Mouse (Mus musculus): ENCODE measurements at regions not wholly inside any gene's neighbourhood (a gene's known extent, or its start where the extent isn't known, plus 50 kb on each side); places are given as distances from the start of the nearest gene placed in this dataset.
"Not testable (repeated sequence)": the region's sequence is repeated elsewhere in the genome, so short reads cannot be mapped to it uniquely, and the experiment has no call there.

DNA sequence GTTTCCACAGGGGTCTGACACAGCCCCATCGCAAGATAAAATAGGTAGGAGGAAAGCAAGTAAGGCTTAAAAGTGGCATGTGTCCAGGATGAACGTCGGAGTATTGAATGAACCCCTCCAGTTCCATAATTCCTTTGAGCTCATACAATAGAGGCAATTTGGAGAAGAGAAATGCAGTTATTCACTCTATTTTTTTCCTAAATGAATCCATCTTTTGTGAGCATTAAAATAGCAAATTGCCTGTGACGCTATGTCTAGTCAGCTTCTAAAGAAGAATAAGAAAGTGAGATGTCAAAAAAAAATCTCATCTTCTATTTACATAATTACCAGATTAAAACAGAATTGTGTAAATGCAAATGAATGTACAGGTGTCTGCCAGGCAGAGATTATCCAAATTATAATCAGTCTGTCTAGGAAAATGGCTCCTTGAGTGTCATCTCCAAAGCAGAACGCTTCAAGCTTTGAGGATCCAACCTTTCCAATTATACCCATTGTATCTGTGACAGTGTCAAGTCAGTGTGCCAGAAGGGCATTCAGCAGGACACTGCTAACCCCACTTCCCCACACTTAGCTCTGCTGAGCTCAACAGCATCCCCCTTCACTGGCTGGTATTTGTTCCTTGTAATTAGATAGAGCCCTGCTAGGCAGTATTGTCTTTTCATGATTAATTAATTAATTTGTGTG lies 567.2 kb upstream of the Sox11 start:
- TF ChIP-seq CTCF (IDR thresholded peaks at IDR 0.05; ENCODE audit: borderline replicate concordance, extremely low read depth, insufficient read depth, insufficient read length) (no peak), POLR2A (IDR thresholded peaks at IDR 0.05; ENCODE audit: borderline replicate concordance, extremely low read depth, insufficient read depth, insufficient read length, poor library complexity, severe bottlenecking) (no peak)
- peak; percentile 57 for DNase-seq (ENCODE audit: low read depth)

DNA sequence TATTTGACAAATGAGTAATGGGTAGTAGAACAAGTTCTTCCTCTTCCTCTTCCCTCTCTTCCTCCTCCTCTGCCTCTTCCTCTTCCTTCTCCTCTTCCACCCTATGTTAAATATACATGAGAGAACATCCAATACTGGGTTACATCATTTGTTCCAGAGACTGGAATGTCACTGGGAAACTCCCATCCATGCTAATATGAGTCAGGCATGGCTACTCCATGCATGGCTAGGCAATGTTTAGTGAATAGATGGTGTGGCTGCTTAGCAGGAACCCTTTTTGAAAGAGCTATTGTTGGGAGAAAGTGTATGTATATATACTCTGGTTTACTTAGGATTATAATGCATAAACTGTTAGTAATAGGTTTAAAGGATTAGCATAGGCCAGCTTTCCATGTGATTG lies 554.3 kb upstream of the Sox11 start:
- not testable (repeated sequence) for DNase-seq (ENCODE audit: low read depth)

DNA sequence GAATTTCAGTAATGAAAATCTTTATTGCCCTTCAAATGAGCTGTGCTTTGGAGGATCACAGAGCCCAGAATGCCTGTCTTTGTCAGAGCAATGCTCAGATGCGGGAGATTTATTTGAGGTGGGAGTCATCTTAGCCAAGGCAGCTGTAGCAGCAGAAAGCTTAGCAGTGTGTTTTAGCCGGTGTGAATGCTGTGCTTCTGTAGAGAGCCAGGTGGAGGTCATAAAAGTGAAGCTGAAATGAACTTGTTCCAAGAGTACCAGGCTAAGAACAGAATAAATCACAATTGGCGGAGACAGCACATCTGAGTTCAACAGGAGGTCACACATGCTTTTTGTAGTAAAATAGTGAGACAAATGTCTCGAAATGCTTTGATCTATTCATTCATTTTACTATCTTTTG lies 539.3 kb upstream of the Sox11 start:
- no peak for TF ChIP-seq POLR2A (IDR thresholded peaks at IDR 0.05; ENCODE audit: borderline replicate concordance, extremely low read depth, insufficient read depth, insufficient read length, poor library complexity, severe bottlenecking)
- no peak for TF ChIP-seq CTCF (IDR thresholded peaks at IDR 0.05; ENCODE audit: borderline replicate concordance, extremely low read depth, insufficient read depth, insufficient read length)
- DNase-seq (ENCODE audit: low read depth) = peak; percentile 27

DNA sequence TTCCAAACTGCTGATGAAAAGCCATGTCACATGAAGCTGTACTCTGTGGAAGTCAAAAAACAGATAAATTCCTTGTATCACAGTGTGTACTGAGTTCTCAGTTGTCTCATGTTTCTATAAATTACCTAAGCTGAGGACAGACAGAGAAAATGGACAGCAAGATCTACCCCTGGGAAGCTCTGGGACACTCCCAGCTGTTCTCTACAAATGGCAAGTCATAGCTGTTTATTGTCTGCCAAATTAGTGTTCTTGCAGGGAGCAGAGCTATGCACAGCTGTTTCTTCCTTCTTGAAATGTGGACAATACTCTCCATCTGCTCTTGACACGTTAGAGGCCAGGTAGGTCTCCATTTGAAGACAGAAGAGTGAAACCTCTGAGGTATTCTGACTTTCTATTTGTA lies 524.0 kb upstream of the Sox11 start:
- DNase-seq (ENCODE audit: low read depth) = no peak
- TF ChIP-seq CTCF (IDR thresholded peaks at IDR 0.05; ENCODE audit: borderline replicate concordance, extremely low read depth, insufficient read depth, insufficient read length) (no peak), POLR2A (IDR thresholded peaks at IDR 0.05; ENCODE audit: borderline replicate concordance, extremely low read depth, insufficient read depth, insufficient read length, poor library complexity, severe bottlenecking) (no peak)

DNA sequence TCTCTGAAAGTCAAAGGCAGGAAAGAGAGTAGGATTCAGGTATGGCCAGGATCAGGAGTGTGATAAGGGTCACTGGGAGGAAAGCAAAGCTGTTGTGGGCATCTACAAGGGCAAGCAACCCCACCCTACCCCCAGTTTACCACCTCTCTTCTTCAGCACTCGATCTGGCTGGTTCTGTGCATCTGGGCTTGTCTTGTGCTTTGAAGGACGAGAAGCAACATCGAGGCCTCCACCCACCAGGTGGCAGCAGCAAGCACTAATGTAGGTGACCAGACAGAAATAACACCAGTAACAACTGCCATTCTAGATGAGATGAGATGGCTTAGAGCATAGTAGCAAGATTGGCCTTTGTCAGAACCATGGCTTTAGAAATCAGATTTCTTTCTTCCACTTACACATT lies 507.2 kb upstream of the Sox11 start:
- DNase-seq (ENCODE audit: low read depth) = no peak
- TF ChIP-seq CTCF (IDR thresholded peaks at IDR 0.05; ENCODE audit: borderline replicate concordance, extremely low read depth, insufficient read depth, insufficient read length) (peak; percentile 26; the same call in 1 of the 2 replicates), POLR2A (IDR thresholded peaks at IDR 0.05; ENCODE audit: borderline replicate concordance, extremely low read depth, insufficient read depth, insufficient read length, poor library complexity, severe bottlenecking) (no peak)

DNA sequence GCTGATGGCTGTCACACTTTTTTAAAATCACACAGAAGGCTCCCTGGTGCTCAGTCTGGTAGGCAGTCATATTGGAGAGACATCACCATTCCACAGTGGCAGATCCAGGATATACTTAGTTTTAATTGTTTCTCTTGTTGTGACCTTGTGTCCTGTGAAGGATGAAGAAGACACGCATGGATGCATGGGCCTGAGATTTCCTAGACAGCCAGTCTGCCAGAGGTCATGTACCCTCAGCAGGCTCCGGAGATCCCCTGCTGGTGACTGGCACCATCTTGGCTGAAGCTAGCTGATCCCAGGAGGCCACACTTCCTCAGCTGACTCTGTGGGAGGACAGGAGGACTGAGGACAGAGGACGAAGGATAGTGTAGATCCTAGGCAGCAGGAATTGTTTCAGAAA lies 506.7 kb upstream of the Sox11 start:
- TF ChIP-seq POLR2A (IDR thresholded peaks at IDR 0.05; ENCODE audit: borderline replicate concordance, extremely low read depth, insufficient read depth, insufficient read length, poor library complexity, severe bottlenecking) (no peak), CTCF (IDR thresholded peaks at IDR 0.05; ENCODE audit: borderline replicate concordance, extremely low read depth, insufficient read depth, insufficient read length) (no peak)

GRCm38 (mm10) chr12:27848141-27848540 lies 505.8 kb upstream of the Sox11 start:
- no peak for DNase-seq (ENCODE audit: low read depth)
- TF ChIP-seq POLR2A (IDR thresholded peaks at IDR 0.05; ENCODE audit: borderline replicate concordance, extremely low read depth, insufficient read depth, insufficient read length, poor library complexity, severe bottlenecking) = no peak
- TF ChIP-seq CTCF (IDR thresholded peaks at IDR 0.05; ENCODE audit: borderline replicate concordance, extremely low read depth, insufficient read depth, insufficient read length) = no peak

More for the DNA sequence above, 506.7 kb upstream of the Sox11 start:
- no peak for DNase-seq (ENCODE audit: low read depth)

- TF ChIP-seq CTCF (IDR thresholded peaks at IDR 0.05; ENCODE audit: borderline replicate concordance, extremely low read depth, insufficient read depth, insufficient read length) (no peak), POLR2A (IDR thresholded peaks at IDR 0.05; ENCODE audit: borderline replicate concordance, extremely low read depth, insufficient read depth, insufficient read length, poor library complexity, severe bottlenecking) (no peak)
- DNase-seq (ENCODE audit: low read depth) = no peak
Measured at GRCm38 (mm10) chr12:27847397-27847796, 505.0 kb upstream of the Sox11 start.

GRCm38 (mm10) chr12:27844958-27845357 lies 502.6 kb upstream of the Sox11 start:
- TF ChIP-seq CTCF (IDR thresholded peaks at IDR 0.05; ENCODE audit: borderline replicate concordance, extremely low read depth, insufficient read depth, insufficient read length) (no peak), POLR2A (IDR thresholded peaks at IDR 0.05; ENCODE audit: borderline replicate concordance, extremely low read depth, insufficient read depth, insufficient read length, poor library complexity, severe bottlenecking) (no peak)
- DNase-seq (ENCODE audit: low read depth) = no peak

DNA sequence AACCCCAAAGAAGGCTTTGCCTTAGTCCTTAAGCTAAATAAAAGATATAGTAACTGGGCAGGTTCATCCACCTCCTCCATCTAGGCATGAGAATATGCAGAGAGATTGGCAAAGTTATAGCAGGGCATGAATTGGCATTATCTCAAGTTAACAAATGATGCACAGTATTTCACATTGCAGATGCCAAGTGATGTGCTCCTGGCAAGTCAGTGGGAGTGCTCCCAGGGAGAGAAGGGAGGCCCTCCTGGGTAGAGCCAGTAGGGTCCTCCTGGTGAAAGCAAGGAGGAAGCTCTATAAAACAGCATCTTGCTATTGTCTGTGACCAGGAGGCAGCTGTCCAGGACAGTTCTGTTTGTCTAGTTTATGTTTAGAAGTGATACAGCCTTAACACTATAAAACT lies 496.6 kb upstream of the Sox11 start:
- peak; percentile 38 for DNase-seq (ENCODE audit: low read depth)
- TF ChIP-seq CTCF (IDR thresholded peaks at IDR 0.05; ENCODE audit: borderline replicate concordance, extremely low read depth, insufficient read depth, insufficient read length) (no peak), POLR2A (IDR thresholded peaks at IDR 0.05; ENCODE audit: borderline replicate concordance, extremely low read depth, insufficient read depth, insufficient read length, poor library complexity, severe bottlenecking) (no peak)

DNA sequence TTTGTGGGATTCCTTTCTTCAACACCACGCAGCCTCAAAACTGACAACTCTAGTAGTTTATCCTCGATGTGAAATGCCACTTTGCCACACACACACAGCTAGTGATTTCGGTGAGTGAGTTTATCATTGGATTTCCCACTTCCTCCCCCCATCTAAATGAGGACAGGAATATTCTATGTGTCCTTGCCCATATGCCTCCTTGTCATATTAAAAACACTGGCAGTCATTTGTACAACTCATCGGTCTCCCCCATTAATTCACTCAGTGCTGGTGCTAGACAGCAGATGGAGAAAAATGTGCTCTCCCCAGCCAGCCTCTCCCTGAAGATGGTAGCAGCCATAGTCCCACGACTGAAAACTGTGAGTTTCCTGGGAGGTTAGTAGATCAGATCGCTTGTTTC lies 496.0 kb upstream of the Sox11 start:
- no peak for TF ChIP-seq POLR2A (IDR thresholded peaks at IDR 0.05; ENCODE audit: borderline replicate concordance, extremely low read depth, insufficient read depth, insufficient read length, poor library complexity, severe bottlenecking)
- no peak for TF ChIP-seq CTCF (IDR thresholded peaks at IDR 0.05; ENCODE audit: borderline replicate concordance, extremely low read depth, insufficient read depth, insufficient read length)
- DNase-seq (ENCODE audit: low read depth) = peak; percentile 86

DNA sequence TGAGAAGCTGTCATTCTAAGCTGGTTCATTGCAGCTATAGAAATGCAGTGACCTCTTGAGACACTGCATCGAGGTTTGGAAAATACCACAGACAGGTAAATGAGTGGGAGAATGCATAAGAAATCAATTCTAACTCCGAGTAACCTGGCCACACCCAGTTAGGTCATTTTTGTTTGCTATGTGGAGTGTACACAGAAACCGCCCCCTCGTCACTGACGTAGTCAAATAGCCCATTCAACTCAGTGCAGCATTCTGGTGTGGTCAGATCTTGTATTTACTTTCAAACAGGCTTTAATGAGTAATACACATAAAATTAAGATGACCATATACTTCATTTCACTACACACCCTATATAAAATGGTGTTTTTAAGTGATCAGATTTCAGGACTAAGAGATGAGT lies 483.8 kb upstream of the Sox11 start:
- TF ChIP-seq CTCF (IDR thresholded peaks at IDR 0.05; ENCODE audit: borderline replicate concordance, extremely low read depth, insufficient read depth, insufficient read length) (no peak), POLR2A (IDR thresholded peaks at IDR 0.05; ENCODE audit: borderline replicate concordance, extremely low read depth, insufficient read depth, insufficient read length, poor library complexity, severe bottlenecking) (no peak)
- no peak for DNase-seq (ENCODE audit: low read depth)
